Mouse (Mus musculus) lung, adult 2 months (tissue): ENCODE data around the gene Dpp7.

Experiments used
- CTCF ChIP-seq: fragments of 200-500 bp; IDR thresholded peaks from 2 replicates; pipeline ENCODE4 v1.5.1; 2011; ENCODE audit warnings: mild to moderate bottlenecking, low read length, control low read depth; ENCODE audit not compliant: insufficient read depth
- POLR2A ChIP-seq: fragments of 200-500 bp; IDR thresholded peaks from 2 replicates; pipeline ENCODE4 v1.6.1; 2011; ENCODE audit warnings: low read depth, mild to moderate bottlenecking, control low read depth, low read length, borderline replicate concordance; ENCODE audit errors: extremely low read depth

GRCm38 (mm10) chr2:25338303-25338702, 17.9 kb downstream of the Dpp7 start:
- TF ChIP-seq CTCF, result no peak
- TF ChIP-seq POLR2A, result no peak
